Mouse (Mus musculus) cerebellum, postnatal 10 days (tissue): ENCODE data around the gene Dupd1.
A peak's percentile ranks its signal among the peaks of the same experiment; 100 is the strongest.

Experiments used
- DNase-seq, 2 experiments: peaks; one replicate each; pipeline ENCODE4 v3.0.0; 2021; ENCODE audit warnings: mixed read lengths in 2 of 2

The Dupd1 gene

DNA sequence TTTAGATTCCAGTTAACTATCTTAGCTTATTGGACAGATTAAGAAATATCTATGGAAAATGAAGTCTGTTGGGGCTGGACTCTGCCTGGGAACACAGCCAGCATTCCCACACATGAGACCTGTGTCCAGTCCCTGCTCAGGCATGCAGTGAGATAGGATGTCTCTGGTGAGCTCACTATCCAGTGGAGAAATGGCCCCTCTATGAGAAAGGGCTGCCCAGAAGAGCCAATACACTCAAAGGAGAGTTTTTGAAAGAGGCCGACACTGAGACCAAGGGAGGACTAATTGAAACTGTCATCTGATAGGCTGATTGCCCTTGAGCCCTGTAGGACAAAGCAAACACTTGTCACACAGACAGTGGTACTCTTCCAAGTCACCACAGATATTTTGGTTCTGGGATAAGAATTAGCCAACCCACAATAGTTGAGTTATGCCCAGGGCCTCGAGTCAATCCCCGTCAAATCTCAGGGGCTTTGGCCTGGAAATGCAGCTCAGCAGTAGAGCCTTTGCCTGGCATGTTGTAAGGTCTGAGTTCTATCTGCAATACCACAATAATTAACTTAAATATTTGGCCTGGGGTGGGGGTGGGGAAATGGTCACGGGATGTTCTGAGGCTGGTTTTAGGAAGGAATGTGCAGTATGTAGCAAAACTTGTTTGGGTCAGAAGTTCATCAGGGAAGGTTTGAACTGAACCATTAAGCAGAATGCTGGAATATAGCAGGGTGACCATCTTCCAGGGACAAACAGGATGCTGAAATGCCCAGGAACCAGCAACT, 6.2 kb upstream of the Dupd1 start:
- no peak for DNase-seq

DNA sequence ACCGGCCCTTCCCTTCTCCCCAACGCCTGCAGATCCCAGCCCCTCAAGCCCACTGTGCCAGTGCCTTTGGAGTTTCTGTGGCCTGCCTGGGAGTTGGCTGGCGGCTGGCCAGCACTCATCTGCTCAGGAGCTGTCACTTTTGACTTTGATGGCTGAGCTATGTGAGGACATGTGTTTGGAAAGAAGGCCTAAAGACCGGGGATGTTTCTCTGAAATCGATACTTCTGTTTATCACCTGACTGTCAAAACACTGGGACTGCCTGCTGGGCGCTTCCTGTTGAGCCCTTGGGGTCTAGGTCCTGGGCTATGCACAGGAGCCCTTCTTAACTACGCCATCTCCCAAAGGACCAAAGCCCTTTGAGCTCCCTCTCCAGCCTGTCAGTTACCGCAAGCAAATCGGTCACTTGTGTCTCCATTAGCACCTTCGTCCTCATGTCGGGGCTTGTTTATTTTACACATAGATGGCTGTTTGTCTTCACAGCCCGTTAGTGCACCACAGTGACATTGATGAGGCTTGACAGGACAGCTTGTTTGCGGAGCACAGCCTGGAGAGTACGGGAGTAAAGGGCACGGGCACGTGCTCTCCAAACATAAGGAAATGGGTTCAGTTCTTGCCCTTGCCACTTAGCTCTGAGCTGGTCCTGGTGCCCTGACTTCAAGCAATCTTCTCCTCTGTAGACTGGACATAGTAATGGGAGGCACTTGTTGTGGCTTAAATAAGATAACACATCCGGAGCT, 5.4 kb upstream of the Dupd1 start:
- DNase-seq: peak; percentile 29 to 37

DNA sequence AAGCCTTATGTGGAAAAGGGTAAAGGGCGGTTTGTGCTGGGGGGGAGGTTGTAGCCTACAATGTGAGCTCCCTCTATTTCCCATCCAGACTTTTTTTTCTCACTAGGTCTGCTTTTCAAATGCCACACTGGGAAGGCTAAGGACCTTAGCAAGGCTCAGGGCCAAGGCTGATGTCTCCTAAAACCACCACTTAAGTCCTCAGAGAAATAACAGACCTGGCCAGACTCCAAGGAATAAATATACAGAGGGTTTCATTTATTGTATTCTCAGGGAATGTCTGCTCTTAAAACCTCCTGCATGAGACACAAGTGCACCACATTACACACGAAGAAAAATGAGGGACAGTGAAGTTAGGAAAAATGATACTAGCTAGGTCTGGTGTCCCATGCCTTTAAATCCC, 3.1 kb downstream of the Dupd1 start:
- DNase-seq: no peak

DNA sequence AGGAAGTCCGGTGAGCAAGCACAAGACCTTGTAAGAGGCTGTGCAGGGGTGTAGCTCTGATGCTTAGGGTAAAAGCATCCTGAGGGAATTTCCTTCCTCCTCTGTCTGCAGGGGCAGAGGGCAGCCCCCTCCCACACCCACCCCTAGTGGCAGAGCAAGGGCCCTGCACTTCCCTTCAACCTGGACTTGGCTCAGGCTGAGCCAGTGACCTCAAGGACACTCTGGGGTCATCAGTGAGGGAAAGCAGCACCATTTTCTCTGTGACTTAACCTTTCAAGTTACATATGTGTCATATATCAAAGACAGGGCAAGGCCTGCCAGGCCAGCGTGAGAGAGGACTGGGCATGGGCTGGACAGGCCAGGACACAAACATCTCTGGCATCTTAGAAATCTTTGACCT, 4.8 kb downstream of the Dupd1 start:
- DNase-seq: no peak

DNA sequence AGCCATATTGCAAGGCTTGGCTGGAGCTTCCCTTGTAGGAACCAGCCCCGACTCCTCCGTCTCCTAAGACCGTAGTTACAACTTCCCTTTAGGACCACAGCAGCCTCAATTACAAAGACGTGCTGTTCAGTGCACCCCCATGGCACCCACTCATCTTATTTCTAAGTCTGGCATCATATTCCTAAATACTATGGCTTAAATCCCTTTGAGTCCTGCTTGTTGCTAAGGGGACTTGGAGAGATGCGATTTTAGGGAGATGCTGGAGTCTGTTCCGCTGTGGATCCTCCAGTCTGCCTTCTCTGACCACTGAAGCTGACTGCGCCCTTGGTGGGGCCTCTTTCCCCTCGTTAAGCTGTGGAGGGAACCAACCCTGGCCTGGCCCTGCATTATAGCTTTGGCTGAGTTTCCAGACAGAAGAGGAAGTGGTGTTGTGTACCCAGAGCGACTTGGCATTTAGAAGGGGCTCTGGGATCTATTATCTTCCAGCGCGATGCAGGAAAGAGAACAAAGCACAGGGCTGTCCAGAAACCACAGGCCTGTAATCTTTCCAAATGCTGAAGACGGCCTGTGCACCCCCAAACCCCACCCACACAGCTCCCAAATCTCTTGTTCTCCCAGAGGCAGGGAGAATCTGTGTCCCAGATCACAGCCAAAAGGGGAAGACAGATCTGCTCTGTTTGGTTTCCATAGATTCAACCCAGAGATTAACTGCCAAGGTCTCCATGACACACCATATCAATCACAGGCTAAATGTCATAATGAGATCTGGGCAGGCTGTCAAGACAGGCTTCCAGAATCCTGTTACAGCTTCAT, 7.4 kb downstream of the Dupd1 start:
- peak; percentile 37 to 47 for DNase-seq

DNA sequence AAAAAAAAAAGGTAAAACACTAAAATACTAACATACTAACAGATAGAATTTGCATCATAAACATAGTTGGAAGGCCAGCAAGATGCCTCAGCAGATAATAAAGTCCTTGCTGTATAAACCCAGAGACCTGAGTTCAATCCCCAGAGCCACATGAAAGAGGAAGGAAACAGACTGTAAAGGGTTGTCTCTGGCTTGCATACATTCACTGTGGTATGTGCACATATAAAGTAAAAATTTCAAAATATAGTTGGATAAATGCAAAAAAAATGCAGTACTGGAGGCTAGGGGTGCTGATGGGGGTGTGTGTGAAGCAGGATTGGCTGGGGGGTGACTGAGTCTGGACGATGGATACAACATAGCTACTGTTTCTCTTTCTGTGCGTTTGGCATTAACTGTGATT, 8.9 kb downstream of the Dupd1 start:
- DNase-seq: no peak

DNA sequence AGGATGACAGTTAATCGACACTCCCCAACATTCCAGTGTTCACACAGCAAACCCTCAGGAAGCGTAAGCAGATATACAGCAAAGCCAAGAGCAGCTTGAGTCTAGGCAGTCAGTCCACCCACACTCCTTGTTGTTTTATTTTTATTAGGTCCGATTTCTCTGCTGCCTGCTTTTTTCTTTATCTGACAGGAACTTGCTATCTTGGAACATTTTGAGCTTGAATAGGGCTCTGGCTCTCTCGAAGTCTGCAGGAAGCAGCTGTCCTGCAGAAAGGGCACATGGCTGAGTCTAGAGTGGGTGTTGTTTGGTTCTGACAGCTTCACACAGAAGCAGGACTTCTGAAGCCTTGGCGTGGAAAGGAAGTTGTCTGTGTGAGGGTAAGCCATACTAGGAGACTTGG, 11.1 kb downstream of the Dupd1 start:
- no peak for DNase-seq

DNA sequence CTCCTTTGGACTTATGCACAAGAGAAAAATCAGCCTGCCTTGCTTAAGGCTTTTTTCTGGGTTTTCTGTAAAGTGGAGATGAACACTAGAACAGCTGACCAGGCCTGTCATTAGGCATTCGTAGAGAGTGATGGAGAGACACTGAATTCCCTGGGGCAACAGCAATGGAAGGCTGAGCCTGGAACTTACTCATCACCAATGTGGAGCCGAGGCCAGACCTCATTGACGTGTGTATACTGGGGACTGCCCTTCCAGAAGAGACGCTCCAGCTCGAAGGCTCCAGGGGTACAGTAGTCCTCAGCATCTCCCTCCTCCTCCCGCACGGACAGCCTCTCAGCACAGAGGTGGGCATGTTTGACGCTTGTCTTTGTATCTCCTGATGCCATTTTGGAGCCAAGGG, 11.7 kb downstream of the Dupd1 start:
- no peak for DNase-seq

DNA sequence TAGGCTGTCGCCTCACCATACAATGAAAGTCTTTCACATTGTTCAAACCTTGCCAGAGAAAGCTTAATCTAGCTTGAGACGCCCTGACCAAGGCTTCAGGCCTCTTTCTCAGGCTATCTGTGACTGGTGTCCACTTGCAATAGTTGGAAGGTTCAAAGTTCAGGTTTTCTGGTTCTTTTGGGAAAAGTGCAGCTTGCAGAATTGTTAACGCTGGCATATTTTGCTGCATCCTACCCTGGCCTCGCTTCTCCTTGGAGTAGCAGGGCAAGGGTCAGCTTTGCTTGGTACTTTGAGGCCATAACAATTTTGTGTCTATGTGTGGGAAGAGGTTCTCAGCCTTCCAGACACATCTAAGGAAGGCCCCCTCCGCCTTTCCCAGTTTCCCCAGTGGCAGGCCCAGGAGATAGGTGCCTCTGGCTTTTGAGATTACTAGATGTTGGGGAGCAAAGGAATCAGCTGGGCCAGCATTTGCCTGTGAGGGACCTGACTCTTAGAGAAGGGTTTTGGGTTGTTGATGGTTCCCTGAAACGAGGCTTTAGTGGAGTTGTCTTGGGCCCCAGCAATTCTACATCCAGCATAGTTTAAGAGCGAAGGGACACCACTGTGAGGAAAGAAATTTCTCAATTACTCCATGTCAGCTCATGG, 18.1 kb downstream of the Dupd1 start:
- DNase-seq: no peak

DNA sequence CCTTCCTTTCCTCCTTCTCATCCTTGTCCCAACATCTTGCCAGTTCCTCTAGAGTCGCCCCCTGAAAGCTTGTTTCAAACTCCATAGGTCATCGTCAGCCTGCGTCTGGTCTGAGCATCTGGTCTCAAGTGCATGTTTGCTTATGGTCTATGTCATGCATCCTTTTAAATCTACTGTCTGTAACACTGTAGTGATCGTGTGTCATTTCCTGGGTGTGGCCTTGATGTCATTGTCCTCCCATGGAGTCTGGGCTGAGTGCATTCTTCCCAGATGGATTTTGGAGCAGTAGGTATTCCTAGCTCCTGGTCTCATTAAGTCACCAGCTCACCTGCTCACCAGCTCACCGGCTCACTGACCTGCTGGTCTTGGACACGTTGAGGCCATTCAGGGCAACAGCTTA, 19.4 kb downstream of the Dupd1 start:
- no peak for DNase-seq

DNA sequence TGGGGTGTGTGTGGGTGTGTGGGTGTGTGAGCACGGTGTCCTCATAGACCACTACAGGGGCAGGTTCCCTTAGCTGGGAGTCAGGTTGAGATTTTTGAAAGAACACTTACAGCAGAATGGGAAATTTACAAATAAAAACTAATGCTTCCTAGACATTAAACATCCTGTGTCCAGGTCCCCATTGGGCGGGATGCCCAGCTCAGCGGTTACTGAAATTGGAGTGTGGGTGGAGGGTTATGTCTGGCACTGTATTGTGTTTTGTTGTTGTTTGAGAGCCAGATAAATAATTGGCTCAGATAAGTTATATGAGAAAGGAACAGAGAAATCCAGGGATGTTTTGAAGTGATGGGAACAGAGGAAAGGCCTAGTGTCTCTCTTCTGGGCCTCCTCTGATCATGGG, 23.3 kb downstream of the Dupd1 start:
- DNase-seq: no peak

DNA sequence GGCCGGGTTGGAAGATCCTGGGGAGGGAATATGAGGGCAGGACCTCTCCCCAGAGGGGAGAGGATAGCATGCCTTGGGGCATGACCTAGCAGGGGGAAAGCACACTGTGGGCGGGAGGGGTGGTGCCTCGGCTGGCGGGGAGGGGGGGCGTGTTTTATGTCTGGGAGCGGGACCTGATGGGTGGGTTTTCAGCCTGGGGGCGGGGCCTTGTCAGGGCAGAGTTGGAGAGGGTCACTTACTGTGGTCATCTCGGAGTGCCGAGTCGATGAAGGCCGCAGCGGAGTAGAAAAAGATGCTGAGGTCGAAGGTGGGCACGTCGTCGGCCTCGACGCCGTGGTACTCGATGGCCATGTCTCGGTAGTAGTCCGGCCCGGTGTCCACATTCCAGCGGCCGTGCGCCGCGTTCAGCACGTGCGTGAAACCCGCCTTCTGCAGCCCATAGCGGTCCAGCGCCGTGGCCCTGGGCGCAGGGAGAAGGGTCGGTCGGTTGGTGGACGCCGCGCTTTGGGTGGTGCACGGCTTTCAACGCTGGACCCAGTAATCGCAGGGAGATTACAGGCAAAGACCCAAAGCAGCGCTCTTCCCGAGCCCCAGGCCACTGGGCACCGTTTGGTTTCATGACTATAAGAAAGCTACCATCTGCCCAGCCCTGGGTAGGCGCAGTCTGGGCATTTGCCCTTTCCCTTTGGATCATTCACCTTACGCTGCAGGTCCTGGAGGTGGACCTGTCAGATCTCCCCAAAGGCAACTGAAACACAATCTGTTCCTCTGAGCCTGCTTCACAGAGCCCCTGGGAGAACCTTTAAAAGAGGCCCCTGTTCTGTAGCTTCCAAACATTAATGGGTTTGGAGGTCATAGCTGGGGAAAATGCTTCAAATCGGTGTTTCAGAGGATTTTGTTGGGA, 27.7 kb downstream of the Dupd1 start:
- DNase-seq: peak; percentile 46 to 51

DNA sequence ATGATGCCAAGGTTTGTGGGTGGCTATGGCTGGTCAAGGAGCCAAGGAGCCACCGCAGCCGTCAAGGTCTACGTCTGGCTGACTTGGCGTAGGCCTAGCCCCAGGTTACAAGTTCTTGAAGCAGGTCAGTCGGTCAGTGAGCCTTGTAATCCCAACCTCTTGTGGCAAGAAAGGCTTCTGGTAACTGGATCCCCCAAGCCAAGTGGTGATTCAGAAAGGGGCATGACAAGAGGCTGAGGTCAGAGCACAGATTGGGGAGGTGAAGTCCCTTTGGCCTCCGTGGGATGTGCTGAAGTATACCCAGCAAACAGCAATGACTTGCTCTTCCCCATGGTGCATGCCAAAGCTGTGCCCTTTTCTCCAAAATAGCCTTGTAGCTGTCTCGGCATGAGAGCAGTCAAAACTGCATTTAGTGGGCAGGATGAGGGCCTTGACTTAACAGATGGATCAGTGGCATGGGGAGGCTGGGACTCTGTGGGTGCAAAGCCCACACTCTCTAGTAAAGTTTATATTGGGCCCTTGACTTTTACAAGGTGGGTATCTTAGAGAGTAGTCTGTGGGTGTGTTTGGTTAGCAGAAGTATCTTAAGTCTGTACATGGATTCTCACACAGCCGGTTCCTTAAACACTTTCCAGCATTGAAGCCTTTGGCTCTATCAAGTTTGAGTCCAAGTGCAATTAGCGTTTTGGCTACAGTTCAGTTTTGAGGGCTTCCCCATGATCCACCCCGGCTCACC, 28.8 kb downstream of the Dupd1 start:
- DNase-seq: no peak

DNA sequence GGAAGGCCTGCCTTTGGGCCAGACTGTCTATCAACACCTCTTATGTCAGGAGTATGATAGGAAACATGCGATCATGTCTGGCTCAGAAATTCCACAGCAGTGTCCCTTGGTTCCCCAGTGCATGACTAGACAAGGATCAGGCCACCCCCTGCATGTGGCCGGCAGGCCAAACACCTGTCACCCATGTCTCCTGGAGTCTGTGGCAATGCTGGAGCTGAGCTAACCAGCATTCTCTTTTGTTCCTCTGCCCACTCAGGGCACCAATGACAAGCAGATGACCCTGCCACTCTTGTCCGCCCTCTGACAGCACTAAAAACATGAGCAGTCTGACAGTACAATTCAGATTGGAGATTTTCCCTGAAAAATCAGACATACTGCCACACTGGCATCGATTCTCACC, 30.5 kb downstream of the Dupd1 start:
- no peak for DNase-seq

DNA sequence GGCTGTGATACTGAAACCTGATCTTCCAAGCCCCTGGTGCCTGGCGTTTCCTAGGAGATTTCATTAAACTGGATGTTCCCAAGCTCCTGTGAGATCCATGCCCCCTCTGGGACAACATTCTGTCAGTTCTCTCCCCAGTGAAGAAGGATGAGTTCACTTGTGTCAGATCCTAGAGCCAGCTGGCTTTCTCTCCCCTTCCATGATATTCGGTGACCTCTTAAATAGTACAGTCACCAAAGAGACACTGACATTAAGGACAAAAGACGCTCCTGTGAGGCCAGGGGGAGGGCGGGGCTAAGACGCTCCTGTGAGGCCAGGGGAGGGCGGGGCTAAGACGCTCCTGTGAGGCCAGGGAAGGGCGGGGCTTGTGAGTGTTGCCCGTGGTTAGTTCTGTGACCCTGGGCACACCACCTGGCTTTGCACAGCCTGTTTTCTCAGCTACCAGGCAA, 31.7 kb downstream of the Dupd1 start:
- peak; percentile 55 to 70 for DNase-seq

DNA sequence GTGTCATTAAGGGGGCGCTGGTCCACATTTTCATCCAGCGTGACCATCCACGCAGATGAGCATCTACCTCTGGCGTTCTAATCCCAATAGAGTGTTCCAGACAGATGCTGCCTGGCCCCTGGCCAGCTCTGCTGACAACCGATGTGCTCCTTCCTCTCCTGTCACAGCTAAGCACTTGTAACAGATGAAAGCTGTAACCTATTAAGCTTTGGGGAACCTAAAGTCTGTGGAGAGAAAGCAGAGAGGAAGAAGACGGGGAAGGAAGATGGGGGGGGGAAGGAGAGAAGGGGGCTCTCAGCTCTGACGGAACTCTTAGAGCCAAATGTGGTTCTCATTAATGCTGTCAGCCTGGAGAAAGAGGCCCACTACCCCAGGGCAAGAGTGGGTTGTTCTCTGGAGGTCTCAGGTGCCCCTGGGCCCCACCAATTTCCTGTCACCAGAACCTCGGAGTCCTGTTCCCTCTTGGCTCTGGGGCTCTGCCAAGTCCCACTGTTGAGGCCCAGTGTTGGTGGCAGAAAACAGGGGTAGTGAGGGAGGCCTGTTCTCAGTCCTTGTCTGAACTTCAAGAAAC, 34.7 kb downstream of the Dupd1 start:
- peak in 1 of 2 experiments; percentile 42 for DNase-seq

DNA sequence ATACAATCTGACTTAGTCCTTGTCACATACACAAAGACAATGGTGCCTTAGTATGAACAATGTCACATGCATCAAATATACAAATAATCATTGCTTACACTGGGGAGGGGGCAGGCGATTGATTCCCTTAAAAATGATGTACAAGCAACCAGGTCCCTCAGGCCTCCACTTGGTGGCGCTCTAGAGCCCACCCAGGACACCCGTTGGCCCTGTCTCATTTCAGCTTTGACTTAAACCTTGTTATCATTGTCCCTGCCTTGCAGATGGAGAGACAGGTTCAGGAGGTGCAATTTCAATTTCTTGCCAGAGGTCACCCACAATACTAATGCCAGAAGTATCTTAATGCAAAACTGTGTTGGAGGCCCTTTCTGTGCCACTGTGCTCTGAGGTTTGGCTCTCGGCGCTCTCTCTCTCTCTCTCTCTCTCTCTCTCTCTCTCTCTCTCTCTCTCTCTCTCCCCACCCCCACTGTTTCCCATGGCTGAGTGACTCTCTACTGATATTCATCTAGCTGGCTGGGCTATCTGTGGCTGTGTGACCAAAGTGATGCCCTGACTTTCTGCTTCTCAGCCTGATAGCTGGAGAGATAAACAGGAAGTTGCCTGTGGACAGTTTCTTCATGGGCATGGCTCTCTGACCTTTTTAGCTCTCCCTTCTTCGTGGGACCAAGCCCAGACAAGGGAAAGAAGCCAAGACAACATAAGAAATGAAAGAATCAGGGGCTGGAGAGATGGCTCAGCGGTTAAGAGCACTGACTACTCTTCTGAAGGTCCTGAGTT, 35.7 kb downstream of the Dupd1 start:
- peak; percentile 61 to 69 for DNase-seq

DNA sequence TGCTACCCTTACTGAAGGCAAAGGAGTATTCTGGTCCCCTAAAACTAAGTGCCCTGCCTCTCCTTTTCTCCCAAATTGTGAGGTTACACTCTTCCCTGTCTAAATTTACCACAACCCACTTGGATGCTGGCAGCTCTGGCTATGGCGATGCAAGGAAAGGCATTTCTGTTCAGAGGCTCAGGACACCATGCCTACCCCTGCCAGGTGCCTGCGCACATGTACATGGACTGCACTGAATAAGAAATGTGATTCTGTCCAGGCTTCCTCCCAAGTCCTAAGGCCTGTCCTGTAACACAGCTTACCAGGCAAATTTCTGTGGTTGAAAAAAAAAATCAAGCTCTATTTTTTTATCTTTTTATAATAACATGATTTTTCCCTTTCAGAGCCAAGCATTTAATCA, 38.2 kb downstream of the Dupd1 start:
- DNase-seq: no peak

DNA sequence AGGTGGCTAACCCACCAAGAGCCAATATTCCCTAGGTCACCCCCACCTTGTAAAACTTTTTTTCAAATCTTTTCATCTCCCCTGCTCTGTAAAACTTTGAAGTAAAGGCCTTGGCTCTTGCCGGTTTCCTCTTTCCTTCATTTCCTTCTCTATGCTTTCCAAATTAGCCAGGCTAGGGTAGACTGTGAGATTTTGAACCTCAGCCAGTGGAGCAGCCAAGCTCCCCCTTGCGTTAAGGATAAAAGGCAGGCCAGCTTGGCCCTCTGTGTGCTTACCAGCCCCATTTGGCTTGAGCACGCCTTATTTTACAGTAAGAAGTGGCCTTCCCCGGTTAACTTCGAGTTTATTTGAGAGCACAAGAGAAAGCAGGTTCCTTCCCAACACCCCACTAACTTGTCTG, 39.9 kb downstream of the Dupd1 start:
- peak in 1 of 2 experiments; percentile 54 for DNase-seq

DNA sequence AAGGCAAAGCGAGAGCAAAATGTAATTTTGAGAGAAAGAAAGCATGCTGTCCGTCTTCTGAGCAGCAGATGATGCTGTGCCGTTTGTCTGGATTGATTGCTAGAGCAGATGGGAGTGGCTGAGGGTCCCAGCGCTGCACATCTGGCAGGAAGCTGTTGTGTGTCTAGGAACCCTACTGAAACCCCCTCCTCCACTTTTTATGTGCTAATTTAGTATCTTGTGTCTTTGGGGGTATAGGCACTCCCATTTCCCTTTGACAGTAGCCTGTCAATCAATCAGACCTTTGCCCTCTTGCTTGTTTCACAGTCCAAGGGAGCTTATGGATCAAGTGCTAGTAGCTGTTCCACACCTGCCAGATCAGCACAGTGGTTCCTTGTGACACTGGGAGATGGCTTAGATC, 41.3 kb downstream of the Dupd1 start:
- DNase-seq: no peak
